Mouse (Mus musculus) cerebellum, postnatal 36 days (tissue): ENCODE measurements around the gene Dlx4.

Source experiments
- DNase-seq, 2 experiments: peaks; one replicate each; pipeline ENCODE4 v3.0.0; 2021 to 2022; ENCODE audit warnings: mixed read lengths in 2 of 2

The Dlx4 gene

GRCm38 (mm10) chr11:95145851-95146403 lies at the start of gene Dlx4:
Dlx4 (minus strand) TSS chr11:95146263.
- peak in 1 of 2 experiments; percentile 22 for DNase-seq

GRCm38 (mm10) chr11:95189863-95190262 lies 43.8 kb upstream of the Dlx4 start:
- no peak for DNase-seq

GRCm38 (mm10) chr11:95186826-95187225 lies 40.8 kb upstream of the Dlx4 start:
- DNase-seq = no peak

GRCm38 (mm10) chr11:95185700-95186099 lies 39.6 kb upstream of the Dlx4 start:
- no peak for DNase-seq

GRCm38 (mm10) chr11:95184561-95184960 lies 38.5 kb upstream of the Dlx4 start:
- DNase-seq = no peak

- DNase-seq = no peak
Measured at GRCm38 (mm10) chr11:95179311-95179710, 33.2 kb upstream of the Dlx4 start.

- no peak for DNase-seq
Measured at GRCm38 (mm10) chr11:95165857-95166256, 19.8 kb upstream of the Dlx4 start.

GRCm38 (mm10) chr11:95161708-95162107 lies 15.6 kb upstream of the Dlx4 start:
- DNase-seq = no peak

GRCm38 (mm10) chr11:95160693-95161092 lies 14.6 kb upstream of the Dlx4 start:
- no peak for DNase-seq

- no peak for DNase-seq
Measured at GRCm38 (mm10) chr11:95159763-95160371, 13.8 kb upstream of the Dlx4 start.

- DNase-seq = no peak
Measured at GRCm38 (mm10) chr11:95157872-95158271, 11.8 kb upstream of the Dlx4 start.

GRCm38 (mm10) chr11:95157356-95157755 lies 11.3 kb upstream of the Dlx4 start:
- DNase-seq = no peak

GRCm38 (mm10) chr11:95155511-95155910 lies 9.4 kb upstream of the Dlx4 start:
- no peak for DNase-seq

GRCm38 (mm10) chr11:95153681-95154080 lies 7.6 kb upstream of the Dlx4 start:
- no peak for DNase-seq

GRCm38 (mm10) chr11:95153116-95153515 lies 7.1 kb upstream of the Dlx4 start:
- no peak for DNase-seq

GRCm38 (mm10) chr11:95150269-95151049 lies 4.4 kb upstream of the Dlx4 start:
- peak in 1 of 2 experiments; percentile 14 for DNase-seq

GRCm38 (mm10) chr11:95149462-95150268 lies 3.6 kb upstream of the Dlx4 start:
- DNase-seq = no peak

- DNase-seq = no peak
Measured at GRCm38 (mm10) chr11:95148754-95149153, 2.7 kb upstream of the Dlx4 start.

GRCm38 (mm10) chr11:95144946-95145483 lies 1.0 kb downstream of the Dlx4 start:
- peak in 1 of 2 experiments; percentile 9 for DNase-seq

GRCm38 (mm10) chr11:95144091-95144945 lies 1.7 kb downstream of the Dlx4 start:
- DNase-seq = no peak

GRCm38 (mm10) chr11:95143663-95144062 lies 2.4 kb downstream of the Dlx4 start:
- DNase-seq = no peak
